Mouse (Mus musculus) c-Kit-positive CD71-positive TER-119-negative erythroid progenitor cells, embryonic 14.5 days (primary cell): ENCODE measurements around the gene Fgf22.

Experiments used
- DNase-seq: peaks from one replicate; pipeline ENCODE4 v3.0.0-alpha.2; 2013; ENCODE audit warnings: low read depth

Fgf22 gene

GRCm38 (mm10) chr10:79793051-79793737, 38.3 kb downstream of the Fgf22 start, which contains the start of gene Palm:
TSS of gene Palm (plus strand) at chr10:79793572.
- peak; percentile 44 for DNase-seq

GRCm38 (mm10) chr10:79793738-79794490, 39.0 kb downstream of the Fgf22 start:
- no peak for DNase-seq

DNA sequence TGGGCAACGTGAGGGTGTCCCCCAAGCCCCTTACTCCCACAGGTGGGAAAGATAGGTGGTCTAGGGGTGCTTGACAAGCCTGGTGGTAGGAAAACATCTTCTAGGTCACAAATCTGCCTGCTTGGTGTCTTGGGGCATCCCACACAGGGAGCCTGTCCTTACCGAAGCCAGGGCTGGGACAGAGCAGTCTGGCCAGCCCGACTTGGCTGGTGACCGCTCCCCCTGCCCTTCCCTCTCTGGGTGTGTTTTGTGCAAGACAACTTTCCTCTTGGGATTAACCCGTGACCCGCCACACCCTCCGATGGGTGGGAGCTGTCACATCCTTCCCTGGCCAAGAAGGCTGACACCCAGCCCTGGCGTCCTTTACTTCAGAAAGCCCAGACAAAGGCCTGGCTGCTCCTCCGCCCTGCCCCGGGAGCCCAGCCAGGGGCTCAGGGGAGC, 39.6 kb downstream of the Fgf22 start:
- DNase-seq = no peak

DNA sequence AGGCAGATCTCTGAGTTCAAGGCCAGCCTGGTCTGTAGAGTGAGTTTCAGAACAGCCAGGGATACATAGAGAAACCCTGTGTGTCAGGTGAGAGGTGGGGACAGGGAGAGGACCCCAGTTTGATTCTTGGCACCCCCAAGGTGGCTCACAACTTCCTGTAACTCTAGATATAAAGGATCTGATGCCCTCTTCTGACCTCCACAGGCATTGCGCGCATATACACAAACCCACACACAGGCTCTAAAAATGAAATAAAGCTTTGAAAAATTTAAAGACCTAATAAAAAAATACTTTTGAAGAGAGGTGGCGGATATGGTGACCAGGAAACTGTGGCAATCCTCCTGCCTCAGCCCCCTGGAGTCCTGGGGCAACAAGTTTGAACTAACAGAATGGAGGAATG, 41.0 kb downstream of the Fgf22 start:
- no peak for DNase-seq

- no peak for DNase-seq
Observed at GRCm38 (mm10) chr10:79797326-79797725, 42.5 kb downstream of the Fgf22 start.

- DNase-seq = no peak
Observed at GRCm38 (mm10) chr10:79798289-79798928, 43.5 kb downstream of the Fgf22 start.

GRCm38 (mm10) chr10:79800508-79800907, 45.6 kb downstream of the Fgf22 start:
- no peak for DNase-seq

DNA sequence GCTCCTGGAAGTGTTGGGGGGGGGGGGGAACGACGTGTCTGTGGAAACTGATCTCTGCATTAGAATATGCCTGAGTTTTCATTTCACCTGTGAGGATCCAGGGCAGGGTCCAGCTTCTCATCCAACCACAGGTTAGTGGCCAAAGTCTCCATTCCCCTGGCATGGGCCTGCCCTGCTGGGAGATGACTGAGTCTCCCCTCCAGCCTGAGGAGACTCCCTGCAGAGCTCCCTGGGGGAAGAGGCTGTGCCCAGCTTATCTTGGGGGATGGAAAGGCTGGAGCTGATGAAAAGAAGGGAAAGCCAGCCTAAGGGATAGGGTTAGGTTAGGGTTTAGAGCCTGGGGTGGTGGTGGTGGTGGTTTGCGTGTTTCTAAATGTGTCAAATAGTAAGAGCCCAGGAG, 47.0 kb downstream of the Fgf22 start:
- DNase-seq = no peak

DNA sequence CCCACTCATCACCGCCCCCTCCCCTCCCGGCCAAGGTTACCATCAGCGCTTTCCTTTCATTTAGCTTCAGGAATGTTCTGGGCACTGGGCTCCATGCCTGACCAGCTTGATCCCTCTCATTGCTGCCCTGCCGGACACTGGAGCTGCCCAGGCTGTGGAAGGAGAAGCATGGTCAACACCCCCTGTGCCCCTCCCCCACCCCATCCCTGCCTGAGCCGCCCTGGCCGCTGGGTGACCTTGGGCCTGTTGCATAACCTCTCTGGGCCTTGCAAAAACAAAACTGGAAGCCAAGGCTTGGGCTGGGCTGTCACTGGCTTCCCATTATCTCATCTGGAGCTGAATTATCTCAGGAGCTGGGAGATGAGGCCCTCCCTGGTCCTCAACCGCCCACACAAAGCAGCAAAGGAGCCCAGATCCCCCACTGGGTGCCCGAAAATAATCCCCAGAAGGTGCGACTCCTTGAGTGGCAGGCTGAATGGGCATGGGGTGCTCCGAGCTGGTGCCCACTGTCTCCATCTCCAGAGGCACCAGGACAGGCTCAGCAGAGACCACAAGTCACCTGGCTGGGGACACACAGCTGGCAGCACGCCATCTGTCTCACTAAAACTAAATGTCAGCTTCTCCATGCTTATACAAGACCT, 47.6 kb downstream of the Fgf22 start:
- DNase-seq = no peak

DNA sequence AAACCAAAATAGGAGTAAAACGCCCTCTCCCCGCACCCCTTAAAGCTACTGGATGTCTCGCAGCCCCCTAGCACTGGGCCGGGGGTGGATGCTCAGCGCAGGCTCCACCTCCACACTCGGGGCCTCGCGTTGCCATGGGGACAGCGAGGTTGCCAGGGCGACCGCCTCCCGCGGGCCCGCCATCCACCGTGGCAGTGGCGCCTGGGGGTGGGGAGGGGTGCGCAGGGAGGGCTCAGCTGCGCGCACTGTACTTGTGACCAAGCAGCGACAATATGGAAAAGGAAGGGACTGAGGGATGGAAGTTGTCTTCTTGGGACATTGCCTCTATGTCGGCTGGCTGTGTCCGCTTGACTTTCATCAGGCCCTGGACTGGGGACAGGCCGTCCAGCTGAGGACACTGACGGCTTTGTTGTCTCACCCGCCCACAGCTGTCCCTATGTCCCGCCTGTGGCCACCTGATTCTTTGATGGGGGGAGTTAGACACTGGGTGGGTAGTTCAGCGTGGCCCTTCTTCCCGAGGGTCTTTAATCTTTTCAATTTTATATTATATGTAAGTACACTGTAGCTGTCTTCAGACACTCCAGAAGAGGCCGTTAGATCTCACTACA, 48.9 kb downstream of the Fgf22 start:
- no peak for DNase-seq

GRCm38 (mm10) chr10:79805636-79806035, 50.8 kb downstream of the Fgf22 start:
- no peak for DNase-seq

DNA sequence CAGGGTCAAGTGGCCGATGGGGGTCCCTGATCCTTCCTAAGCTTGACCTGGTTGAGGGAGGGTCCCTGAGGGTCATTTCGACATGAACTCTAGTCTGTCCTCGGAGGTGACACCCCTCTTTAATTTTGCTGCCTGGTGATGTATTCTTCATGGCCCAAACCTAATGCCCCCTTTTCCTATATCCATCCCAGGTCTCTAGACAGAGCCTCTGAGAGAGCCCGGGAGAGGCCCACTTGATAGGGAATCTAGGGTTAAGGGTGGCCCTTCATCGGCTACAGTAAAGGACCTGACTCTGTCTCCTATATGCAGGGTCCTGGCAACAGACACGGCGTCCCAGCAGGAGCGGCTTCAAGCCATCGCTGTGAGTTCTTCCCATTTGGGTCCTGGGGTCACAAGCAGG, 51.5 kb downstream of the Fgf22 start:
- DNase-seq = no peak

DNA sequence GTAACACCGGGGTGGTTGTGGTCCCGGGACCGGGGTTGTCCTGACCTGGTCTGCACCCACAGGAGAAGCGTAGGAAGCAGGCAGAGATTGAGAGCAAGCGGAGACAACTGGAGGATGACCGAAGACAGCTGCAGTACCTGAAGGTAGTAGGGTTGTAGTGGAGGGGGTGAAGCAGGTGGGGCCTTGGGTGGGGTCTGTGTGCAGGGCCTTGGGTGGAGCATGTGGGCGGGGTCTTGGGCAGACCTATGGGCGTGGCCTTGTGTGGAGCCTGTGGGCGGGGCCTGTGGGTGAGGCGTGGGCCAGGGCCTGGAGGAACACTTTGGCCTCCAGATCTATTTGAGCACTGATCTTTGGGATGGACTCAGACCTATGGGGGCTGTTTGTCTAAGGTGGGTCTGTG, 52.1 kb downstream of the Fgf22 start:
- DNase-seq = no peak

DNA sequence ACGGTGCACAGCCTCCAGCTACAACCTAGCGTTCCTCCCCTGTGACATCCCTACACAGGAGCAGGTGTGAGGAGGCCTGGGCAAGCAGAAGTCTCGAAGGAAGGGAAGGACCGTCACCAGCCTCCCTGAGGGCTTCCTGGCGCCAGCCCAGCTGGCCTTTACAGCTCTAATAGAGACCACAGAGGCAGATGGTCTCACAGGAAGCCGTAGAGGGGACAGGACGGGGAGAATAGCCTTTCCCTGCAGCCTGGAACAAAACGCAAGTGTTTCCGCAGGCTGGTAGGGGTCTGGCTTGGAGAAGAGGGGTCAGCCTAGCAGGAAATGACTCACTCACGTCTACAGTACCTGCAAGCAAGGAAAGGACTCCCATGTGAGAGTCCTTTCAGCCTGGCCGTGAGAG, 53.0 kb downstream of the Fgf22 start:
- DNase-seq = no peak
